Mouse (Mus musculus): ENCODE results near the gene Zfp106.

Gene Zfp106

DNA sequence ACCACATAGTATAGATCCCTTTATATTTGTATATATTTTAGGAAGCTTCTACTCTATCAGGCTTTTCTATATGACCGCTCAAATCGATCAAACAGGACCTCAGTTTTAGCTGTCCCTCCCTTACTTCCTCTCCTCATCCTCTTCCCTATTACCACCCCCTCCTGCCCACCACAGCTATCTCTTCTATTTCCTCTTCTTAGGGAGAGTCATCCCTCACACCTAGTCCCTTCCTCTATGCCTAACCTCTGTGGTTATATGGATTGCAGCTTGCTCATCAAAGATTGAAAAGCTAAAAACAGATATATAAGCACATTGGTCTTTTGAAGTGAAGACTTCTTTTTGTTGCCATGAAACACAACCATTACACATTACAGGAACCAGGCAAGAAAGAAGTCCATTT is 18.9 kb downstream of the Zfp106 start:
- DNase-seq: no peak

DNA sequence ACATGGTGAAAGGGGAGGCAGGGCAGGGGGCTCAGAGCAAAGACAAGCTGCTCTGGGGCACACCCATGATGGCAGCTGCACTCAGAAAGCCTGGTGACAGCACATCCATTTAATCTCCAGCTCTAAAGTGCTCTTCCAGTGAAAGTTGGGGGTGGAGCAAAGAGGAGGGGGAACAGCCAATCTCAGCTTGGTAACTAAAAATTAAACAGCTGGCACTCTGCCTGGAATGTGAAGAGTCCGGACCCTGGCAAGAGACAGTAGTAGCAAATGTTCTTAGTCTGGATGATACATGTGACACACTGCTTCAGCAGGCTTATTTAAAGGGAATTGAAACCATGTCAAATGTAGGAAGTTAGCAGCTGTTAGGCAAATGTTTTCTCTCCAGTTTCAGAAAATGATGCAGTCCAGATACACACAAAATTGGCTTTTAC is 23.9 kb downstream of the Zfp106 start:
- peak; percentile 72 for DNase-seq

DNA sequence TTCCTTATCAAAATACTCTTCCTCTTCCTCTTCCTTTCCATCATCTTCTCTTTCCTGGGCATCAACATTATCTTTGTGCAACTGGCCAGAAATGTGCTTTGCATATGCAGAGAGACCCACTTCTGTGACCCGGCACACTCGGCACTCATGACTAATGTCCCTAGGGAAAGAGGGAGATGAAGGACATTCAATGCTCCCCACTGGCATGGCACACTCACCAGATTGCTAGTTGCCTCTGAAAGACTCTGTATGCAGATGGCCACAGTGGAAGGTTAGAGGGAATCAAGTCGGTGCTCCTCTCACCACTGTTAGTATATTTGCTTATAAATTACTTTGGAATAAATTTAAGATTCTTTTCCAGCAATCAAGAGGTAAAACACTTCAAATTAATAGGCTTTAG is 24.3 kb downstream of the Zfp106 start:
- peak; percentile 6 for DNase-seq

DNA sequence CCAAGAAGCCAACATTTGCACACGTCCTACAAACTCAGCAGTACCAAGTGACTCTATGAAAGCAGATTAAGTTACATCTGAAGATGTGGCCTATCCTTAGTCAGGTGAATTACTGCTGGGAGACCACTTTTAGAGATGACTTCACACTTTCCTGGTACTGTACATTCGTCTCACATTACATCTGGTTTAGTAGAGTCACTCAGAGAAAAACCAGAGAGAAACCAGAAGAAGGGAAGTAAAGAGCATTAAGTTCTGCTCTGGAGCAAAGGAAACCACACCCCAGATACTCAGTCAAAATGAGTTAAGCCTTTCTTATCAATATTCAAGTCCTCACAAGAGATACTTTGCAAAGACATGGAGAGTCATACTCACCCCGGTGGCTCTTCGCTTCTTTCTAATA is 32.4 kb downstream of the Zfp106 start:
- no peak for DNase-seq

DNA sequence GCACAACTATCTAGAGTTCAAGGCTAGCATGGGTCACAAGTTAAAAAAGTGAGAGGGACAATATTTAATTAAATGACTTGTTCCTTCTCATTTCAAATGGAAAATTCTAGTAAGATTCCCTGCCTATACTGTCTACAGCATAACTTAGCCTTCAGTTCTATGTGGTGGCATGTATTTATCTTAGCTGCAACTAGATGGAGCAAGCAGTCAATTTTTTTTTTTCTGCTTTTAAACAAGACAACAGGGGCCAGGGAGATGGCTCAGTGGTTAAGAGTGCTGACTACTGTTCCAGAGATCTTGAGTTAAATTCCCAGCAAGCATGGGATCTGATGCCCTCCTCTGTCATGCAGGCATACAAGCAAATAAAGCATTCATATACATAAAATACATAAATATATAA is 34.1 kb downstream of the Zfp106 start:
- no peak for DNase-seq

DNA sequence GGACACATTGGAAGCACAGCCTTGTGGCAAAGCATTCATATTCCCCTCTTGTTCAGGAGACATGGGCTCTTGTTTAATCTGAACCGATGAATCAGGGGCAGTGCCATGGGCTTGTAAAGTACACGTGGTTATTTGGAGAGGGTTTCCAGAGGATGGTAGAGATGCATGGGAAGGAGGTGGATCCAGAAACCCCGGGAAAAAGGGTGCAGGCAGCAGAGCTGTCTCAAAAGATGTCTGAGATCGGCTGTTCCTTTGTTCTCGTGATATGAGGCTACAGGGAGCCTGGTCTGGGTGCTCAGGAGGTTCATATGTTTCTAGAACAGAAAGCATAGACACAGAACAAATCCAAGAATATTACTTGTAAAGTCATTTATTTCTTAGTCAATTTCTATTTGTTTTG is 36.9 kb downstream of the Zfp106 start:
- no peak for DNase-seq

DNA sequence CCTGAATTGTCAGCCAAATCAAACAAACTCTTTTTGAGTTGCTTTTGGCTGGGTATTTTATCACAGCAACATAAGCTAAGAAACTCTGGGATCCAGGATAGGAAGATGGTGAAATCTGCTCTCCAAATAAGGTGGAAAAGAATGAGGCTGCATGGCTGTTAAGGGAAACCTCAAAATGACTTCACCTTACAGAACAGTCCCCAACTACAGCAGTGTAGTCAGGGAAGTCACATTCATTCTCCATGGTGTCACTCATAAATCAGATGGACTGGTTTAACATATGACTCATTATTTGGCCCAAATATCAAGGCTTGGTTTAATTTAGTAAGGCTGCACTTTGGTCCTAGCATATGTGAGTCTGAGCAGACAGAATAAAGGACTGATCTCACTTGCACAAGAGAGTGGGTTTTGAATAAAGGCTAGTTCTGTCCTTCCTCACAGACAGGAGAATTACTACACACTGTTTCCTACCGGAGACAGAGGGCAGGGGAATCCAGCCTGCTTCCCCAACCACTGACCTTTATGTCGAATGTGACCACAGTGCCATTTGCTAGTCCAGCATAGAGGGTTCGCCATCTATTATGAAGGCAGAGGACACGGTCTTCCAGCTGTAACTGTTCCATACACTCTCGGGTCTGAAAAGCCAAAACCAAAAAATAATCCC is 45.0 kb downstream of the Zfp106 start:
- no peak for DNase-seq

DNA sequence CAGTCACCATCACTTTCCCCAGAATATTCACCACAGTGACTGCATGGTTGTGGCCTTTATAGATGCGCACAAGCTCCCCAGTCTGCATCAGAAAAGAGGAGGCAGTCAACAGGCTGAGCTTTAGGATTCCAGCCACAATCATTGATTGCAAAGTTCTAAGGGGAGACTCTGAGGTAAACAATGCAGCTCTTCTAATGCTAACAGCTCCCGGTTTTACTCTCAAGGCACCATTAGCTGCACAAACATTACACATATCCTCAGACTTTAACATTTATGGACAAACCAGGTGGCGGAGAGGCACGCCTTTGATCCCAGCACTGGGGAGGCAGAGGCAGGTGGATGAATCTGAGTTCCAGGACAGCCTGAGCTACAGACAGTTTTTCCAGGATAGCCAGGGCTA is 49.5 kb downstream of the Zfp106 start:
- DNase-seq: no peak

DNA sequence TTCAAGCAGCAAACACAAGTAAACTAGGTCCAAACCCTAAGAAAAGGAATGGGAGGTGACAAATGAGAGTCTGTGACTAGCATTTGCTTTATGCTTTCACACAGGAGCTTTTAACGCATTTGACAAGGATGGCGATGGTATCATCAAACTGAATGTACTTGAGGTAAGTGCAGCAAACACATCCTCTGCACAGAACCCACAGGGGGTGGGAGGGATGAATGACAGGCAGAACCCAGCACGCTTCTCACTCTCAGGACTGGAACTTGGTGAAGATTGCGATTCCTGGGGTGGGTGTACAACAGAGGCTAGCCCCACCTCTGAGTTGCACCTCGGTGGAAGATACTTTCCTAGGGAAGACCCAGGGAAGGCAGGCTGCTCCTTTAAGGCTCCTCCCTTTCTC is 59.7 kb downstream of the Zfp106 start:
- DNase-seq: no peak

DNA sequence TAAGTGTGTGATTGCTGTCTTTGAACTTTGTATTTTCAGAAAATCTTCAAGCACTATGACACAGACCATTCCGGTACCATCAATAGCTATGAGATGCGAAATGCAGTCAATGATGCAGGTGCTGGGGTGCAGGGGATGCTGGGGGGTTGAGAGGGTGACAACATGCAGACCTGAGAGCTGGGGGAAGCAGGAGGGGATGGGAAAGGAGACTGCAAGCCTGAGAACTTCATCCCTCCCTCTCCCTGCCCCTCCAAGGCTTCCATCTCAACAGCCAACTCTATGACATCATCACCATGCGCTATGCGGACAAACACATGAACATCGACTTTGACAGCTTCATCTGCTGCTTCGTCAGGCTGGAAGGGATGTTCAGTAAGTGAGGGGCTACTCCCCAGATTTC is 60.5 kb downstream of the Zfp106 start:
- no peak for DNase-seq

DNA sequence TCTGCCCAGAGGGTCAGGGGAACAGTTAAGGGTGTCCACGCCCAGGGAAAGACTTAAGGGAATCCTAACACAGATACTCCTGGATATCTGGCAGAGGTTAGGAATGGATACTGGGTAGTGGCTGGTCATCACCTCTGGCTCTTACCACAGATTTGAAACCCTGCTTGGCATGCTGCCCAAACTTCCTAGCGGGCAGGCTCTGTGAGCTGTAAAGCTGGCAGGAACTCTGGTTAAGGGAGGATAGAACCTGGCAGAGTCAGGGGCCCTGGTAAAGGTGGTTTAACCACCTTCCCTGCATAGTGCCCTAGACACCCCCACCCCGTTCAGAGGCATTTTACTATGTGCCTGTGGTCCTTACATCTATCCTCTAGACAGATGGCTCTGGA is 61.0 kb downstream of the Zfp106 start:
- DNase-seq: peak; percentile 26

DNA sequence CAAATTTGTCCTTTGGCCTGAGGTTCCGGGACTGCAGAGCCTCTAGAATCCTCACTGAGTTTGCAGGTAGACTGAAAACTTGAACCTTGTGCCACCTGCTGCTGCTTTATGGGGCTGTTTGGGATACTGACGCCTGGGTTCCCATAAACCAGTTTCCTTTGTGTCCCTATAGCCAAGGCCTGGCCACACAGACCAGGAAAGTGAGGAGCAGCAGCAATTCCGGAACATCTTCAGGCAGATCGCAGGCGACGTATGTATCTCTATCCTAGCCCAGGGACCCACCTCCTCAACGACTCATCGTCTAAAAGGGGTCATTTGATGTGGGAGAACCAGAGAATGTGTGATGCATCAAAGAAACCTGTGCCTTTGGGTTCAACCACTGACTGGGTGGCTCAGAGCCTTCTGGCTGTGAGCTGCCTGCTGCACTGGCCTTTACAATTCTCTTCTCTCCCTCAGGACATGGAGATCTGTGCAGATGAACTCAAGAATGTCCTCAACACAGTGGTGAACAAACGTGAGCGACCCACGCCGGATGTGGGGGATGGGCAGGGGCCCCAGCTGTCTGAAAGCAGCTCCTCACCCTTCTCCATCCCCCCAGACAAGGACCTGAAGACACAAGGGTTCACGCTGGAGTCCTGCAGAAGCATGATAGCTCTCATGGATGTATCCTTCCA is 61.6 kb downstream of the Zfp106 start:
- no peak for DNase-seq

DNA sequence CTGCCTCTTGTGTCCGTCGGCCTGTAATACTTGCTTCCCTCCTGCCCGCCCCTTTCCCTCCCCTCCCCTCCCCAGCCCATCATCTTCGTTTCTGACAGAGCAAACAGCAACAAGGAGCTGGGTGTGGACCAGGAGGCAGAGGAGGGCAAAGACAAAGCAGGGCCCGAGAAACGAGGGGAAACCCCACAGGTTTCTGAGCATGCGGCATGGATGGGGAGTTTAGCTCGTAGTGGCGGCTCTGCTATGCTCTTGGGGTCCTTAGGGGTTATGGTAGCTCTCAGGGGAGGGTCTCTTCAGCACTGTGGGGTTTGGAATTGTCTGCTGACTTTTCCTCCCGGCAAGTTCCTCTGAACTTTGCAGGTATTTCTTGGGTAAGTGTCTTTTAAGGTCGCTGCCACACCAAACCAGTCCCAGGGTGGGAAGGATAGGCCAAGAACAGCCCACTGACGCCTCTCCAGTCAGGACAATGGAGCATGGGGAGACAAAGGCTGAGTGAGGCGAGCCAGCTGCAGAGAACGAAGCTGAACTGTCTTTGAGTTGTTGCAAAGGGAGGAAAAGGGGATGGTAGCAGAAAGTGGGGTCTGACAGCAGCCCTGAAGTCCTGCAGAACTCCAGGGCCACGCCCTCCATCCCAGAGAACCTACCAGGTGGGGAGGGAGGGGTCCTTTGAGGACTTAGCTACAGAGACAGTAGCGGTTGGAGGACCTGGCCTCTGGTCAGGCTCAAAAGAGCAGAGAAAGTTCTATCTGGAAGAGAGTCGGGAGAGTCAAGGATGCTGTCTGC is 62.3 kb downstream of the Zfp106 start:
- DNase-seq: no peak

DNA sequence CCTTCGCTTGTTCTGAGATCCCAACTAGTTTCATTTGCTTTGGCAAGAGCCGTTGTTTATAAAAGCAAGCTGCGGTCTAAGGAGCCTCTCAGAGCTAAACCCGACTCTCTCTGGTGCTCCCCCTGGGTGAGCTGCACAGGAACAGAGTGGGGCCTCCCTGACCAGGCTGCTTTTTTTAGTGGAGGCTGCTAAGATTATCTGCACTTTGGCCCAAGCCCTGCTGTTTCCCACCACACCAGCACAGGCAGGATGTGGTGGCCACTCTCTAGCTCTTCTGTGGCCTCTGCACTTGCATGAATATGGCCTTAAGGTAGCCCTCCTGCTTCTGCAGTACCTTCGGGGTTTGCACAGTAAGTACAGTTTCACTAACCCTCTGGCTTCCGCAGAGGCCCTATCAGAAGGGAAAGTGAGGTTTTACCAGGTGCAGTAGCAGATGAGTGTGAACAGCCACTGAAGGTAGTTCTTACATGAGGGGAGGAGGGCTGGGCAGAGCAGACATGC is 63.6 kb downstream of the Zfp106 start:
- DNase-seq: no peak

DNA sequence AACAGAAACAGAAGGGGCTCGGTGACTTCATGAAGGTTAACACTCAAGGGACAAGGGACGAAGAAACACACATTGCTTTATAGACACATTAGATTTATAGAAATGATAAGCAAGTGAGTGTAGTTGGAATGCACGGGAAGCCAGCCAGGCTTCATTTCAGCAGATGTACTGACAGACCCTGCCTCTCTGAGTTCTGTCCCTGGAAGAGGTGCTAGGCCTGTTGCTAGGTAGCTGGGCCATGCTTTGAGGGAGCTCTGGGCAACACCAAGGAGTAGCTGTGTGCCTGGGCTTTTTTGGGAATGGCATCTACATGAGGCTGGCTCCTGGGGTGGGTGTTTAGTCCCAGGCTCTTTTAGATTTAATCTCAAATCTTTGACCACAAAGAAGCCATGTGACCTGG is 67.1 kb downstream of the Zfp106 start:
- DNase-seq: no peak

DNA sequence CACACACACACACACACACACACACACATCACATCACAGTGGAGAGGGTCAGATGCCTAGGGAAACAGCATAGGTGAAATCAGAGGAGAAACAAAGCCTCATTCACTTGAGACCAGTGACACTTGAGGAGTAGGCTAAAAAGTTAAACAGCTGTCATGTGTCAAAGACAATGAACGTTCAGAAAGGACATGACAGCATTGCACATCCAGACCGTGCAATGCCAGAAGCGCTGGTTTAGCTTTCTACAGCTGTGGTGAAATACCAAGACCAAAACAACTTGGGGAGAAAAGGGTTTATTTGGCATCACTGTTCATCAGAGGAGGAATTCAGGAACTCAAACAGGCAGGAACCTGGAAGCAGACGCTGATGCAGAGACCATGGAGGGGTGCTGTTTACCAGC is 70.4 kb downstream of the Zfp106 start:
- no peak for DNase-seq

DNA sequence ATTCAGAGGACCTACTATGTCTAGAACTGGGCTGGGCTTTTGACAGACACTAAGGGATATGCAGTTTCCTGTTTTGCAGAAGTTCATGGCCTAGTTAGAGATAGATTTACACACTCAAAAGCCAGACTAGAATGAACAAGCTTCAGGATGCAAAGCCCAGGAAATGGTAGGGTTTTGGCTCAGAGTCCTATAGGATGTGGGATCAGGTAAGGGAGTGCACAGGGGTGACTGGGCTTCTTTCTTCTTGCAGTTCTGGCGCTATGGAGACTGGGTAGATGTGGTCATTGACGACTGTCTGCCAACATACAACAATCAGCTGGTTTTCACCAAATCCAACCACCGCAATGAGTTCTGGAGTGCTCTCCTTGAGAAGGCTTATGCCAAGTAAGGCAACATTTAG is 79.4 kb downstream of the Zfp106 start:
- no peak for DNase-seq

DNA sequence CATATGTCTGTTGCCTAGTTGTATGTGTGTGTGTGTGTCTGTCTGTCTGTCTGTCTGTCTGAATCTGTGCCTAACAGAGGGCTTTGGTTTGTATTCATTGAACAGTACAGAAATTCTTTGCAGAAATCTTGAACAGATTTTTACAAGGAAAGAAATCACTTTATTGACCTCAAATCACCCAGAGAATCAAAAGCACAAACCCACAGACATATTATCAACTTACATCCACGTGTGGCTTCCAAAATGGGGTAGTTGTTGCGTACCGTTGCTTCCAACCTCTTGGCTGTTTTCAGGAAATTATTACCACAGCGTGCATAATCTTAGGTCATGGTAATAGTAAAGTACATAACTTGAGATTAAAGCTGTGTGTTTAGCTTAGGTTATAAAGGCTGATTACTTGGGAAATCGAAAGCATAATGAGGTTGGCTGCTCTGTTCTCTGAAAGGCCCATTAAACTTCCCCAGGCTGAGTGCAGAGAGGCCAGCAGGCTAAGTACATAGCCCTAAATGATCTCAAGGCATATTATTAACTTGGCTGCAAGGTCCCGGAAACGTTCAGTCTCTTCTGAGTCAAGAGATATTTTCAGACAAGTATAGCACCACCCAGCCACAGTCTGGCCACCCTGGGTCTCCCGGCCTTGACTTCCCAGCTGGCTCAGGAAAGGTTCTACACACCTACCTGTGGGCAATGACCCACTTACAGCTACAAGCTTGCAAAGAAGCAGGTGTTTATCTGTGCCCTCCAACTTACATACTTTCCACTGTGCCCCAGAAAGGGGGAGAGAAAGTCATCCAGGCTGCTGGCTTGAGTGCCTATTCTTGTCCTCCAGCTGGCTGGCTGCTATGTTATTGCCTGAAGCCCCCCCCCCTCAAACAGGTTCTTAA is 80.9 kb downstream of the Zfp106 start:
- DNase-seq: peak; percentile 27

DNA sequence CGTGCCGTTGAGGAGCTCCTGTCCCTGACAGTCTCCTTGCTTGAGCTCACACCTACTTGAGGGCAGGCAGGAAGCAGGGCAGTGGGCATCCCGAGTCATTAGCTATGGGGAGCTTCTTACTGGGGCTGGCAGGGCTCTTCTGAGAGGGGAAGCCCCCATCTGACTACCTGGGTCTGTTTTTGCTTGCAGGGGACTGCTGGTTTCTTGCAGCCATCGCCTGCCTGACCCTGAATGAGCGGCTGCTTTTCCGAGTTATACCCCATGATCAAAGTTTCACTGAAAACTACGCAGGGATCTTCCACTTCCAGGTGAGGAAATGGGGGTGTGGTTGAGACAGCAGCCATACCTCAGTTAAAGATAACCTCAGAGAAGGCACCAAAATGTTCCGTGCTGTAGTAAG is 81.7 kb downstream of the Zfp106 start:
- no peak for DNase-seq

DNA sequence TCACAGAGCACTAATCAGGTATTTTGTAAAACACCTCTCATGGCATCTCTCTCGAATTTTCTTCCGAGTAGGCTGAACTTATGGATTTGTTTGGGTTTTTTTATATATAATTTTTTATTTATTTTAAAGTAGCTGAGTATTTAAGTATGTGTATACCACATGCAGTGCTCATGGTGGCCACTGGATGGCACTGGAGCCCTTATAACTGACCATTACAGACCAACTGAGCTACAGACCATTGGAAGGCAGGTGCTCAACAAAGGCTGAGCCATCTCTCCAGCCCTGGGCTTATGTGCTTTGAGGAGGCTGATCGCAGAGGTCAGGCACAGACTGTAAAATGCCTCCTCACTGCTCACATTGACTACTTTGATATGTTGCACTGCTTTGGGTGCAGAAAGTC is 85.0 kb downstream of the Zfp106 start:
- peak; percentile 86 for DNase-seq

DNA sequence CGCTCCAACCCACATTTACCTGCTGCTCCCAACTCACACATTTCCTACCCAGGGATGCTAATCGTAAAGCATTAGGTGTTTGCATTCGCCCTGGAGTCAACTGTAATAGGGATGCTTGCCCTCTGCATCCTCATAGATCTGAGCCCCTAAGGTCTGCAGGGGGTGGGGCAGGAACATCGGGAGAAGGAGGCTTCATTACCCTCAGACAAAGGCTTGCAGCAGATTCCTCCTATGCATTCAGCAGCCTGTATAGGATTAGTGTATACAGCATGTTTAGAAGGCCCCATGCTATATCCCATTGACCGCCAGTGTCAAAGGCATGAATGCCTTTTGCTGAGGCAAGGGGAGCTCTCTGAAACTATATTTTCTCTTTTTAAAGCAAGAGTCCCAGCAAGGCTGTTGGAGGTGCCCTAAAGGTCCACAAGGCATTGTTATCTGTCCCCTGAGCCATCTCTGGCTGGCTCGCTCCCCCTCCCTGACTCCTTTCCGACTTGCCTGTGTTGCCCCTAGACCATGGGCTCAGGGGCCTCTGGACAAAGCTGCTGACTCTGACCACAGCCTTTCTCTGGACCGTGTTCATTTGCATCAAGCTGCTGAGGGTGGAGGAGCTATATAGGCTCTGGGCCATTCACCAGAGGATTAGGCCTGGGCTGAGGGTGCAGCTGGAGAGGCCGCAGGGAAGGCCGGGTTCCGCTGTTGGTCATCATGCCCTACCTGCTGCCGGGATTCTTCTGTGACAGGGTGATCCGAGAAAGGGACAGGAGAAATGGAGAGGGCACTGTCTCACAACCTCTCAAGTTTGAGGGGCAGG is 87.2 kb downstream of the Zfp106 start:
- no peak for DNase-seq

DNA sequence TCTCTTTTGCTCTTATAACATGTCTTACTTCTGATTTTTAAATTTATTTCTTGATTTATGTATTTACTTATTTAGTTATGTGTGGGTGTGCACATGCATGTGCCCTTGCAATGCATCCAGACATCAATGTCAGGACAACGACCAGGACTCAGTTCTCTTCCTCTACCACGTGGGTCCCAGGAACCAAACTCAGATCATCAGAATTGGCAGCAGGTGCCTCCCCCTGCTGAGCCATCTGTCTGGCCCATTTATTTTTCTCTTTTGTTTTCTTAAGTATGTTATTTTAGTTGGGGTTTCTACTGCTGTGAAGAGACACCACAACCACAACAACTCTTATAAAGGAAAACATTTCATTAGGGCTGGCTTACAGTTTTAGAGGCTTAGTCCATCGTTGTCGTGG is 92.8 kb downstream of the Zfp106 start:
- DNase-seq: no peak
